Mouse (Mus musculus): Measurements from ENCODE around the gene Hs2st1.

Gene Hs2st1

GRCm38 (mm10) chr3:144570047-144570815 is at the start of gene Hs2st1, which contains the start of gene Selenof:
TSS of gene Hs2st1 (minus strand) at chr3:144570181.
TSS of gene Selenof (plus strand) at chr3:144570304.
- POLR2A ChIA-PET, result interaction anchor here in 3 of 4 experiments (0.6 to 8.4 kb wide), 56 partner anchors 9 to 1688 kb away, joined by 3 to 60 read pairs (median 4); partner anchors contain the start of gene Odf2l (in 3 of the 3)

DNA sequence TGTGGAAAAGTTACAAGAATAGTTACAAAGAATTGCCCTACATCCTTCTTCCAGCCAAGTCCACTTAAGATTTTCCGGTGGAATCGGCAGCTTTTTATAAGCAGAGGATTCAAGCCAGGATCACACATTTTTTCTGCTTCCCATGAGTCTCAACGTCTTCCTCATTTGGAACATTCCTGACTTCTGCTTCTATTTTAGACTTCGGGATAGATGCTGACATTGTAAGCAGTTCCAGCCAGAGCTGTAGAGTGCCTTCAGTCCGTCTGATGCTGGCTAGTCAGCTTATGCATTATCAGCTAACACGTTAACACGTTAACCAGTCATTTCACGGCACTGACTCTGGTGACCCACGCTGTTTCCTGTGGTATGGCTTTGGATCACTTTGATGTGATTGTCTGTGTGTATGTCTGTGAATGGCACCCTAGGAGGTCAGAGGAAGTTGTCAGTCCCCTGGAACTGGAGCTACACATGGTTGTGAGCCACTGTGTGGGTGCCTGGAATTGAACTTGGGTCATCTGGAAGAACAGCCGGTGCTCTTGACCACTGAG is 47.7 kb upstream of the Hs2st1 start:
- POLR2A ChIA-PET, result interaction anchor here in 2 of 4 experiments (0.9 to 1.1 kb wide), 3 partner anchors 11 to 47 kb away, joined by 3 to 5 read pairs (median 3); no protein-coding TSS in a partner anchor
- CTCF ChIA-PET, result interaction anchor here in 1 of 4 experiments (0.6 to 1.5 kb wide), 2 partner anchors 124 to 164 kb away, joined by 4 to 8 read pairs; no protein-coding TSS in a partner anchor

More at GRCm38 (mm10) chr3:144570047-144570815, at the start of gene Hs2st1, which contains the start of gene Selenof:
- CTCF ChIA-PET, result interaction anchor here in 3 of 4 experiments (0.5 to 1.2 kb wide), 4 partner anchors 103 to 532 kb away, joined by 3 to 5 read pairs (median 4); no protein-coding TSS in a partner anchor

DNA sequence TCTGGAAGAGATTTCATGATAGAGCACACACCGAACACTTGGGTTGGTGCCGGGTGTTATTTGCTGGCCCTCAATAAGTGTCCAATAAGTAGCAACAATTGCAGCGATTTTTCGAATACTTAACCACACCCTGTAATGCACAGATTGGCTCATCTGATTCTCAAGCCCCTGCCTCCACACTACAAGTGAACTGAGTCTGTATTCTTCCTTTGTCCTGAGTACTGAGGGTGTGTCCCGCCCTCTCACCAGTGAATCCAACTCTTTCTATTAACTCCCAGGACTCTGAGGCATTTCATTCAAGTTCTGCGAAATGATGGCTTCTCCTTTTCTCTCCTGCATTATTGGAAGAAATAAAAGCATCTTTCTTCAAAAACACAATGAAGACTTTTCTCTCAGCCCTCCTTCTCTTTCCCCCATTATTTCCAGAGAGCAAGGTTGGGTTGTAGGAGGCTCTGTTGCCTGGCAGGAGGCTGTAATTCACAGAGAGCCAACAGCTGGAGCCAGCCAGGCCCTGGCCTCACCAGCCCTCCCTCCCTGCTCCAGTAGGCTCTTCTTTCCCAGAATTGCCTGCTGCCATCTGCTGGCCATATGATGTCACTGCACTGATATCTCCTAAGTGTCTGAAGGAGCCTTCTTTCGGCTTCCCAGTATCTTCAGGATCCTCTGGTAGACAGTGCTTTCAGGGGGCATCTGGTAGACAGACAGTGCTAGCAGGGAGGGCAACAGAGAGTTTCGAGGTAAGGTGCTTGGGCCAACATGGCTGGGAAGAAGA is 46.9 kb upstream of the Hs2st1 start:
- ChIA-PET CTCF (interaction anchor here in 1 of 4 experiments (0.6 to 1.5 kb wide), 3 partner anchors 15 to 163 kb away, joined by 3 to 8 read pairs (median 4); no protein-coding TSS in a partner anchor), POLR2A (interaction anchor here in 2 of 4 experiments (0.9 to 1.1 kb wide), 3 partner anchors 10 to 46 kb away, joined by 3 to 5 read pairs (median 3); no protein-coding TSS in a partner anchor)

- ChIA-PET POLR2A (interaction anchor here in 1 of 4 experiments (1.2 kb wide), 1 partner anchor 9 kb away, joined by 3 read pairs; no protein-coding TSS in a partner anchor), CTCF (no interaction called here)
Measured at GRCm38 (mm10) chr3:144615459-144615858, 45.5 kb upstream of the Hs2st1 start.

DNA sequence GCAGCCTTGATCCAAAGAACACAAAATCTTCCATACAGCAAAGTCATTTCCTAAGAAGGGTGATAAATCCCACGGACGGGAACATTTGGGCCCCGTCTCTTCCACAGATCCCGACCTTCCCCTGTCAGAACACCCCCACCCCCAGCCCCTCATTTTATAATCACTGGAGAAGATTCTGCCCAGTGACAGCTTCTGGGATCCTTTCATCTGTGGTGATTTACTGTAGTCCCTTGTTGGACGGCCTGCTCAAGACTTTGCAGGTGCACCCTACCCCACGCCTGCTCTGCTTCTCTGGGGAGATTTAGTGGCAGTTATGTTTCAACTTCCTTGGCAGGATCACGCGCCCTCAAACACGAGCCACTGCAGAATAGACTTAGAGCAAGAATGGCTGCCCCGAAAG is 44.7 kb upstream of the Hs2st1 start:
- POLR2A ChIA-PET, result interaction anchor here in 2 of 4 experiments (0.6 to 1.2 kb wide), 4 partner anchors 10 to 145 kb away, joined by 3 to 6 read pairs (median 3); partner anchors contain the start of genes Hs2st1 (in 1 of the 2) and Selenof (in 1 of the 2)
- CTCF ChIA-PET, result no interaction called here

GRCm38 (mm10) chr3:144614277-144614676 is 44.3 kb upstream of the Hs2st1 start:
- ChIA-PET CTCF (no interaction called here), POLR2A (interaction anchor here in 2 of 4 experiments (0.6 to 1.2 kb wide), 3 partner anchors 11 to 101 kb away, joined by 3 read pairs; partner anchors contain the start of genes Hs2st1 (in 1 of the 2) and Selenof (in 1 of the 2))

DNA sequence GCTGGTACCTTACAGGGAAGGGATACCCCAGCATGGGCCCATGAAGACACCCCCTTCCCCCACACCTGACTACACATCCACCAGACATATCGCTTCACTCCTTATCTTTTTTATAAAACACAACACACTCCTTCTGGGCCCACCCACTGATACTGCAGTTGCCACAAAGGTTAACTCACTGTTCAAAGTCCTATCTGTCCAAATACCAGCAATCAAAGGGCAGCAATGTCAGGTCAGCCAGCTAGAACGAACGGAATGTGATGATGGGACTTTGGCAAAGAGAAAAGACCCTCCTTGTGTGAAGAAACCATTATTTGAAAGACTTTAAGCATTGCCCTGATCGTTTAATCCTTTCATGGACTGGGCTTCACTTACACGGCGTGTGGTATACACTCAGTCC is 42.4 kb upstream of the Hs2st1 start:
- CTCF ChIA-PET, result no interaction called here
- POLR2A ChIA-PET, result interaction anchor here in 2 of 4 experiments (0.6 to 1.0 kb wide), 2 partner anchors 13 to 27 kb away, joined by 3 read pairs; no protein-coding TSS in a partner anchor

- ChIA-PET CTCF (no interaction called here), POLR2A (interaction anchor here in 2 of 4 experiments (0.6 to 1.9 kb wide), 5 partner anchors 9 to 36 kb away, joined by 3 to 6 read pairs (median 3); no protein-coding TSS in a partner anchor)
Measured at GRCm38 (mm10) chr3:144611626-144612271, 41.8 kb upstream of the Hs2st1 start.

GRCm38 (mm10) chr3:144610759-144611158 is 40.8 kb upstream of the Hs2st1 start:
- CTCF ChIA-PET, result interaction anchor here in 1 of 4 experiments (0.6 kb wide), 1 partner anchor 68 kb away, joined by 3 read pairs; no protein-coding TSS in a partner anchor

GRCm38 (mm10) chr3:144608090-144608489 is 38.1 kb upstream of the Hs2st1 start:
- ChIA-PET CTCF (no interaction called here), POLR2A (no interaction called here)

More at GRCm38 (mm10) chr3:144610759-144611158, 40.8 kb upstream of the Hs2st1 start:
- POLR2A ChIA-PET, result interaction anchor here in 3 of 4 experiments (0.7 to 1.9 kb wide), 9 partner anchors 8 to 41 kb away, joined by 3 to 6 read pairs (median 3); partner anchors contain the start of genes Hs2st1 (in 1 of the 3) and Selenof (in 1 of the 3)

DNA sequence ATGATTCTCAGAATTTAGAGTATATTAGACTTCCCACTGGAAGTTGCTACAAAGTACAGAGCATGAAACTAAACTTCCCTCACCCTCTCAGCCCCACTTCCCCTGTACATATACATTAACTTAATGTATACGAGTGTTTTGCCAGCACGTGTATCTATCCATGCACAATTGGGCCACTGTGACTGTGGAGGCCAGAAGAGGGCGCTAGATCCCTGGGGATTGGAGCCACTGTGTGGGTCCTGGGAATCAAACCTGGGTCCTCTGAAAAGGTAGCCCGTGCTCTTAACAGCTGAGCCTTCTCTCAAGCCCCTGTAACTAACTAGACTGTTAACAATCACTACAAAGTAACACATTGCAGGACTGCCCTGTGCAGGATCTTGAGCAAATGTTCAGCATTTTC is 36.5 kb upstream of the Hs2st1 start:
- POLR2A ChIA-PET, result interaction anchor here in 1 of 4 experiments (0.7 to 1.4 kb wide), 2 partner anchors 11 kb away, joined by 3 to 5 read pairs; no protein-coding TSS in a partner anchor
- CTCF ChIA-PET, result interaction anchor here in 1 of 4 experiments (1.5 kb wide), 1 partner anchor 153 kb away, joined by 3 read pairs; no protein-coding TSS in a partner anchor

GRCm38 (mm10) chr3:144605811-144606210 is 35.8 kb upstream of the Hs2st1 start:
- ChIA-PET CTCF (interaction anchor here in 1 of 4 experiments (1.5 kb wide), 1 partner anchor 152 kb away, joined by 3 read pairs; no protein-coding TSS in a partner anchor), POLR2A (interaction anchor here in 2 of 4 experiments (0.7 to 1.2 kb wide), 3 partner anchors 9 to 11 kb away, joined by 3 read pairs; no protein-coding TSS in a partner anchor)

GRCm38 (mm10) chr3:144604205-144604604 is 34.2 kb upstream of the Hs2st1 start:
- POLR2A ChIA-PET, result no interaction called here
- CTCF ChIA-PET, result interaction anchor here in 1 of 4 experiments (0.6 kb wide), 1 partner anchor 526 kb away, joined by 3 read pairs; no protein-coding TSS in a partner anchor

GRCm38 (mm10) chr3:144603558-144603957 is 33.6 kb upstream of the Hs2st1 start:
- ChIA-PET CTCF (no interaction called here), POLR2A (interaction anchor here in 2 of 4 experiments (0.8 to 1.4 kb wide), 2 partner anchors 8 to 34 kb away, joined by 3 to 6 read pairs; partner anchors contain the start of genes Hs2st1 (in 1 of the 2) and Selenof (in 1 of the 2))

GRCm38 (mm10) chr3:144602819-144603218 is 32.8 kb upstream of the Hs2st1 start:
- POLR2A ChIA-PET, result interaction anchor here in 2 of 4 experiments (0.8 to 1.4 kb wide), 2 partner anchors 8 to 33 kb away, joined by 3 to 6 read pairs; partner anchors contain the start of genes Hs2st1 (in 1 of the 2) and Selenof (in 1 of the 2)
- CTCF ChIA-PET, result no interaction called here

DNA sequence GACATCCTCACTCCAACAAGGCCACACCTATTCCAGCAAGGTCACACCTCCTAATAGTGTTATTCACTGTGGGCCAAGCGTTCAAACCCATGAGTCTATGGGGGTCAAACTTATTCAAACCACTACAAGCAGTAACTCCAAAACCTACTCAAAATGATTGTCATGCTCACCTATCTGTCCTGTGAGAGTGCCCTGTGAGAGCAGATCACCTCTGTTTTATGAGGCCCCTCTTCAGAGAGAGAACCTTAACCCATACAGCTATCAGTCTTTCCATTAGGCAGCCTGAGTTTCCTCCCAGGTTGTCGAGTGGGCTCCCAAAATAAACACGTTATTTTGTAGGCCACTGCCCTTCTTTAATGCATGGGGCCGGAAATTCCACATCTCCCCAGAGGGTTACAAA is 32.4 kb upstream of the Hs2st1 start:
- ChIA-PET CTCF (no interaction called here), POLR2A (interaction anchor here in 2 of 4 experiments (0.8 to 1.4 kb wide), 3 partner anchors 9 to 32 kb away, joined by 3 to 6 read pairs (median 3); partner anchors contain the start of genes Hs2st1 (in 1 of the 2) and Selenof (in 1 of the 2))
